Mouse (Mus musculus): ENCODE data around the gene Mdh2.

The Mdh2 gene

DNA sequence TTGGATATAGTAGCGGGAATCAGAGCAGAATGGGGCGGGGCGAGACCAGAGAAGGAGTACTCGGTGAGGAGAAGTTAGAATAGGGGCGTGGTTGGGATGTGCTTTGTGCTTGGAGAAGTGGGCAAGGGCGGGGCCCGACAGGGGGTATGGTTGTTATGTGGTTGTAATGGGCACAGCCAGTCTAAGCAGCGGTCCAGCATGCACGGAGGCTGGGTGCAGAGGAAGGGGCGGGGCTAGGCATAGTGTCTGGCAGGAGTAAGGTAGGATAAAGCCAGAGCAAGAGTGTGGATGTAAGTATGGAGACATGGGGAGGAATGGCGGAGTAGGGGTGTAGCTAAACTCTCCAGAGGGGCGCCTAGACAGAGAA, 57.2 kb downstream of the Mdh2 start:
- DNase-seq (ENCODE audit: low spot score) = no peak

DNA sequence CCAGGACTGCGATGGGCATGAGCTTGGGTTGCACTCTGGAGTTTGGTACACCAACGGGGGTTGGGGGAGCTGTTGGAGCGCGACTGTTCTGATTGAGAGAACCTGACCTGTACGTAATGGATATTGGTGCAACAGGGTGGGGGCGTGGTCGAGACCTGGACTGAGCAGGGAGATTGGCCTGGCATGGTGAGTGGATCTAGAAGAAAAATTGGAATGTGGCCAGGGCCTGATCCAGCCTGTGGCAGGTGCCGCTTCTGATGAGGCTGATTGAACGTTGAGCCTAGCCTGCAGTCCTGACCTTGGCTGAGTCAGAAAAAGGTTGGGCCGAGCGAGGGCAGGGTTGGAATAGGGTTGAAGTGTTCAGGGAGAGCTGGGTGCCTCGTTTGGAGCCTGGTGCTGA, 57.7 kb downstream of the Mdh2 start:
- peak; percentile 91 for DNase-seq (ENCODE audit: low spot score)

Measured in MN1 (cell line).